Mouse (Mus musculus) small intestine, adult 2 months (tissue): ENCODE measurements at regions not wholly inside any gene's neighbourhood (a gene's known extent, or its start where the extent isn't known, plus 50 kb on each side); places are given as distances from the start of the nearest gene placed in this dataset.

Experiments
- CTCF ChIP-seq: fragments of 200-500 bp; IDR thresholded peaks from 2 replicates; pipeline ENCODE4 v1.5.1; 2012; ENCODE audit warnings: low read depth, mild to moderate bottlenecking, control low read depth, inconsistent platforms, low read length, moderate library complexity, mixed read lengths; ENCODE audit not compliant: insufficient replicate concordance, insufficient read length; ENCODE audit errors: extremely low read depth
- POLR2A ChIP-seq: fragments of 200-500 bp; IDR thresholded peaks from 2 replicates; pipeline ENCODE4 v1.6.1; 2012; ENCODE audit warnings: low read depth, mild to moderate bottlenecking, control low read depth, inconsistent platforms, low read length, moderate library complexity

- TF ChIP-seq POLR2A (no peak), CTCF (no peak)
Observed at GRCm38 (mm10) chr13:15863344-15863743, 148.3 kb upstream of the Inhba start.
